Mouse (Mus musculus): ENCODE measurements around the gene Stpg2. TPM values are rescaled to one million over a fixed set of nuclear protein-coding genes. Genes with fewer than 3 reads are reported as not detected.
"Not testable (repeated sequence)": the region's sequence is repeated elsewhere in the genome, so short reads cannot be mapped to it uniquely, and the experiment has no call there.

Stpg2 gene
- polyA plus RNA-seq, 1 experiment from 2014 or later: not detected

DNA sequence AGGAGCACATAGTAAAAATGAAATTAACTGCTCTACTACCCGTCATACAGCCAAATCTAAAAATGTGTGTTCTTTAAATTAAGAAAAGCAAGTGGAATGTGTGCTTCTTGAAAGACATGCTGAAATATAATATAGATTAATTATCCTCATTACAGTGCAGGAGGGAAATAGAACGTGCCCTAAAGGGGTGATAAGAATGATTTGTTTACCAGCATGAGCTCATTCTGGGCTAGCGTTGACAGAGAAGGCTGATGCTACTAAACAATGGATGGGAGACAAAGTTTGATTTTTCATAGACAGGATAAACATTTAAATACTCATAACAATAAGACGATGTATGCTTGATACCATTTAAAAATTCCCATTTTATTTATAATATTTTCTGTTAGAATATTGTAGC is 446.0 kb downstream of the Stpg2 start:
- no peak for ATAC-seq (ENCODE audit: insufficient number of reproducible peaks, low FRiP score, low TSS enrichment, low read depth)
- WGBS: 75% methylated on average over 4 of the region's 4 CpGs
- H3K9me3 ChIP-seq (ENCODE audit: control insufficient read depth, low read length): no peaks in the 10 kb centered on the region

GRCm38 (mm10) chr3:139659416-139659815 is 453.9 kb downstream of the Stpg2 start:
- H3K27me3 ChIP-seq (ENCODE audit: control insufficient read depth, insufficient read depth, low read length): no peaks in the 10 kb centered on the region
- ATAC-seq (ENCODE audit: insufficient number of reproducible peaks, low FRiP score, low TSS enrichment, low read depth) (no peak), DNase-seq (ENCODE audit: low spot score) (no peak)
- H3K4me3 ChIP-seq (ENCODE audit: low read depth, low read length): no peak overlapping the region
- 70% methylated on average over 4 of the region's 4 CpGs for WGBS
- H3K9me3 ChIP-seq (ENCODE audit: control insufficient read depth, low read length): no peaks in the 10 kb centered on the region
- H3K27ac ChIP-seq (replicated peaks; ENCODE audit: low read depth, low read length): no peak overlapping the region
- H3K9ac ChIP-seq (ENCODE audit: low read length): no peak overlapping the region
- H3K4me1 ChIP-seq (ENCODE audit: control insufficient read depth, insufficient read depth, low read length): no peaks in the 10 kb centered on the region
- H3K36me3 ChIP-seq (ENCODE audit: control insufficient read depth, insufficient read depth, low read length): no peaks in the 10 kb centered on the region
- no peak overlapping the region for H3K4me2 ChIP-seq (ENCODE audit: low read depth, severe bottlenecking)

More for the DNA sequence above, 446.0 kb downstream of the Stpg2 start:
- no peak for DNase-seq (ENCODE audit: low spot score)
- Histone ChIP-seq H3K36me3 (ENCODE audit: control insufficient read depth, insufficient read depth, low read length) (no peaks in the 10 kb centered on the region), H3K4me1 (ENCODE audit: control insufficient read depth, insufficient read depth, low read length) (no peaks in the 10 kb centered on the region), H3K4me2 (ENCODE audit: low read depth, severe bottlenecking) (no peak overlapping the region), H3K27me3 (ENCODE audit: control insufficient read depth, insufficient read depth, low read length) (no peaks in the 10 kb centered on the region), H3K27ac (replicated peaks; ENCODE audit: low read depth, low read length) (no peak overlapping the region), H3K4me3 (ENCODE audit: low read depth, low read length) (no peak overlapping the region), H3K9ac (ENCODE audit: low read length) (no peak overlapping the region)

DNA sequence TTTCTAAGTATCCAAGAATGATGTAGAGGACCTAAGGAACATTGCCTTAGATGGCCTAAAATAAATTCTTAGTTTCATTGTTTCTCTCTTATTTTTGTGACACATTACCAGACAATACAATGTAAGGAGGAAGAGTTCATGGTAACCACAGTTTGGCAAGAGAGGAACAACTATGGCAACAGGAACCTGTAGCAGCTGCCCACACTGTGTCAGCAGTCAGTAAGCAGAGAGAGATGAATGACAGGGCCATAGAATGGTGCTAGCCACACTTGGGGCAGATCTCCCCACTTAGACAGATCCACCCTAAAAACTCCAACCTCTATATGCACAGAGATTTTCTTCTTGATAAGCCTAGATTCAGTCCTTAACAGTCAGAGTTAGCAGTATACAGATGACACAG is 456.7 kb downstream of the Stpg2 start:
- Histone ChIP-seq H3K4me2 (ENCODE audit: low read depth, severe bottlenecking) (no peak overlapping the region), H3K4me3 (ENCODE audit: low read depth, low read length) (no peak overlapping the region), H3K27me3 (ENCODE audit: control insufficient read depth, insufficient read depth, low read length) (no peaks in the 10 kb centered on the region), H3K36me3 (ENCODE audit: control insufficient read depth, insufficient read depth, low read length) (no peaks in the 10 kb centered on the region), H3K9me3 (ENCODE audit: control insufficient read depth, low read length) (no peaks in the 10 kb centered on the region), H3K4me1 (ENCODE audit: control insufficient read depth, insufficient read depth, low read length) (no peaks in the 10 kb centered on the region), H3K9ac (ENCODE audit: low read length) (no peak overlapping the region), H3K27ac (replicated peaks; ENCODE audit: low read depth, low read length) (no peak overlapping the region)
- ATAC-seq (ENCODE audit: insufficient number of reproducible peaks, low FRiP score, low TSS enrichment, low read depth) (no peak), DNase-seq (ENCODE audit: low spot score) (no peak)

- Histone ChIP-seq H3K27ac (replicated peaks; ENCODE audit: low read depth, low read length) (no peak overlapping the region), H3K36me3 (ENCODE audit: control insufficient read depth, insufficient read depth, low read length) (no peaks in the 10 kb centered on the region), H3K4me1 (ENCODE audit: control insufficient read depth, insufficient read depth, low read length) (no peaks in the 10 kb centered on the region), H3K9ac (ENCODE audit: low read length) (no peak overlapping the region), H3K4me3 (ENCODE audit: low read depth, low read length) (no peak overlapping the region), H3K27me3 (ENCODE audit: control insufficient read depth, insufficient read depth, low read length) (no peaks in the 10 kb centered on the region), H3K9me3 (ENCODE audit: control insufficient read depth, low read length) (no peaks in the 10 kb centered on the region), H3K4me2 (ENCODE audit: low read depth, severe bottlenecking) (no peak overlapping the region)
- DNase-seq (ENCODE audit: low spot score) (no peak), ATAC-seq (ENCODE audit: insufficient number of reproducible peaks, low FRiP score, low TSS enrichment, low read depth) (peak; percentile 23; the same call in 1 of the 2 replicates)
- 25% methylated on average over 5 of the region's 5 CpGs for WGBS
Observed at GRCm38 (mm10) chr3:139663712-139664245, 458.3 kb downstream of the Stpg2 start.

DNA sequence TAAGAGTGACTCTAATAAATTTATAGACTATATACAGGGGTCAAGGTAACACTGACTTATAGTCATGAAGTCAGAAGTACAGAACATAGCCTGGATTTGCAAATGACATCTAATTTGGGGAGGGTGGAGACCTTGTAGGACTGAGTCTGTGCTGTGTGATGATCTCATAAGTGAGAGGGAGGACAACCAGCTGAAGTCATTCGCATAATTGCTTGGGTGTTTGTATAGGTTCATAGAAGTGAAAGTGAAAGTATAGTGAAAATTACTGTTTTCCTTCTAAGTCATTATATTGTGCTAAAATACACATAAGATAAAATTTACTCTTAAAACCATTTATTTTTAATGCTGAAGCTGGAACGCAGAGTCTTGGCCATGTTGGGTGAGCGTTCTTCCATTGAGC is 459.6 kb downstream of the Stpg2 start:
- Histone ChIP-seq H3K27me3 (ENCODE audit: control insufficient read depth, insufficient read depth, low read length) (no peaks in the 10 kb centered on the region), H3K36me3 (ENCODE audit: control insufficient read depth, insufficient read depth, low read length) (no peaks in the 10 kb centered on the region), H3K4me1 (ENCODE audit: control insufficient read depth, insufficient read depth, low read length) (no peaks in the 10 kb centered on the region), H3K27ac (replicated peaks; ENCODE audit: low read depth, low read length) (no peak overlapping the region), H3K9me3 (ENCODE audit: control insufficient read depth, low read length) (no peaks in the 10 kb centered on the region), H3K4me3 (ENCODE audit: low read depth, low read length) (no peak overlapping the region), H3K4me2 (ENCODE audit: low read depth, severe bottlenecking) (no peak overlapping the region), H3K9ac (ENCODE audit: low read length) (no peak overlapping the region)
- ATAC-seq (ENCODE audit: insufficient number of reproducible peaks, low FRiP score, low TSS enrichment, low read depth): no peak
- 94% methylated on average over 3 of the region's 3 CpGs for WGBS
- DNase-seq (ENCODE audit: low spot score): no peak

GRCm38 (mm10) chr3:139676192-139676591 is 470.7 kb downstream of the Stpg2 start:
- DNase-seq (ENCODE audit: low spot score) (no peak), ATAC-seq (ENCODE audit: insufficient number of reproducible peaks, low FRiP score, low TSS enrichment, low read depth) (no peak)
- Histone ChIP-seq H3K9me3 (ENCODE audit: control insufficient read depth, low read length) (no peaks in the 10 kb centered on the region), H3K27me3 (ENCODE audit: control insufficient read depth, insufficient read depth, low read length) (no peaks in the 10 kb centered on the region), H3K36me3 (ENCODE audit: control insufficient read depth, insufficient read depth, low read length) (no peaks in the 10 kb centered on the region), H3K4me1 (ENCODE audit: control insufficient read depth, insufficient read depth, low read length) (no peaks in the 10 kb centered on the region), H3K4me2 (ENCODE audit: low read depth, severe bottlenecking) (no peak overlapping the region), H3K4me3 (ENCODE audit: low read depth, low read length) (no peak overlapping the region), H3K9ac (ENCODE audit: low read length) (no peak overlapping the region), H3K27ac (replicated peaks; ENCODE audit: low read depth, low read length) (no peak overlapping the region)
- WGBS: 69% methylated on average over 3 of the region's 3 CpGs

DNA sequence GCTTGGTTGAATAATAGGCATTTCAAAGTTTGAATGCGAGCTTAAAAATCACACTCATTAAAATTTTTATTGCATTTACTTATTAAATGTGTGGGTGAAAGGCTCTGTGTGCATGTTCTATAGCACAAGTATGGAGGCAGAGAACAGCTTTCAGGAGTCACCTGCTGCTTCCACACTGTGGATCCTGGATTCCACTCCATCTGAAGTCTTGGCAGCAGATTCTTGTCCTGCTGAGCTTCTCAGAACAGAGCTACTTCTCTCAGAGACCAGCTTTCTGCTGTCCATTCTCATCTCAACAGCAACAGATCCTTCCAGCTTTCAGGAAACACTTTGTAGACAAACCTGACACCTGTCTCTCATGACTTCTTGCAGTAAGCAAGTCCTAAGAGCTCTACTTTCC is 471.2 kb downstream of the Stpg2 start:
- H3K4me1 ChIP-seq (ENCODE audit: control insufficient read depth, insufficient read depth, low read length): no peaks in the 10 kb centered on the region
- 81% methylated on average over 1 of the region's 1 CpGs for WGBS
- no peak for ATAC-seq (ENCODE audit: insufficient number of reproducible peaks, low FRiP score, low TSS enrichment, low read depth)

GRCm38 (mm10) chr3:139704238-139704637 is 498.7 kb downstream of the Stpg2 start:
- 94% methylated on average over 3 of the region's 3 CpGs for WGBS

More for the DNA sequence above, 471.2 kb downstream of the Stpg2 start:
- no peaks in the 10 kb centered on the region for H3K9me3 ChIP-seq (ENCODE audit: control insufficient read depth, low read length)
- H3K9ac ChIP-seq (ENCODE audit: low read length): no peak overlapping the region
- no peaks in the 10 kb centered on the region for H3K36me3 ChIP-seq (ENCODE audit: control insufficient read depth, insufficient read depth, low read length)
- no peaks in the 10 kb centered on the region for H3K27me3 ChIP-seq (ENCODE audit: control insufficient read depth, insufficient read depth, low read length)
- H3K27ac ChIP-seq (replicated peaks; ENCODE audit: low read depth, low read length): no peak overlapping the region
- no peak overlapping the region for H3K4me3 ChIP-seq (ENCODE audit: low read depth, low read length)
- DNase-seq (ENCODE audit: low spot score): no peak
- H3K4me2 ChIP-seq (ENCODE audit: low read depth, severe bottlenecking): no peak overlapping the region

DNA sequence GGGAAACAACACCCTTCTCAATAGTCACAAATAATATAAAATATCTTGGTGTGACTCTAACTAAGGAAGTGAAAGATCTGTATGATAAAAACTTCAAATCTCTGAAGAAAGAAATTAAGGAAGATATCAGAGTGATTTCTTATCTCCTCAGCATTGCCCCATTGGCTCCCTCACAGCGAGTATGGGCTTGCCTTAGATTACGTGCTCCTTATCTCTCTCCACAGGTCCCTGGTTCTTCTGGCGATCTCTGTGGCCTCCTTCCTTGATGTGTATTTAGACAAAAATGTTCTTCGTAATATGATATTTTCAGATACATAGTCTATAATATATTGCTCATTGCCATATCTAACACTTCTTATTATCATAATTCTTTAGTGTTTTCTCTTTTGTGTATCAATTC is 501.9 kb downstream of the Stpg2 start:
- H3K9me3 ChIP-seq (ENCODE audit: control insufficient read depth, low read length); H3K27ac ChIP-seq (replicated peaks; ENCODE audit: low read depth, low read length); H3K4me1 ChIP-seq (ENCODE audit: control insufficient read depth, insufficient read depth, low read length); H3K4me2 ChIP-seq (ENCODE audit: low read depth, severe bottlenecking); H3K36me3 ChIP-seq (ENCODE audit: control insufficient read depth, insufficient read depth, low read length); H3K9ac ChIP-seq (ENCODE audit: low read length); DNase-seq (ENCODE audit: low spot score); H3K4me3 ChIP-seq (ENCODE audit: low read depth, low read length); ATAC-seq (ENCODE audit: insufficient number of reproducible peaks, low FRiP score, low TSS enrichment, low read depth); H3K27me3 ChIP-seq (ENCODE audit: control insufficient read depth, insufficient read depth, low read length): not testable (repeated sequence)
- 93% methylated on average over 4 of the region's 4 CpGs for WGBS

More at GRCm38 (mm10) chr3:139704238-139704637, 498.7 kb downstream of the Stpg2 start:
- not testable (repeated sequence) for H3K9ac ChIP-seq (ENCODE audit: low read length); DNase-seq (ENCODE audit: low spot score); H3K9me3 ChIP-seq (ENCODE audit: control insufficient read depth, low read length); H3K4me3 ChIP-seq (ENCODE audit: low read depth, low read length); H3K4me2 ChIP-seq (ENCODE audit: low read depth, severe bottlenecking); H3K27ac ChIP-seq (replicated peaks; ENCODE audit: low read depth, low read length); H3K36me3 ChIP-seq (ENCODE audit: control insufficient read depth, insufficient read depth, low read length); ATAC-seq (ENCODE audit: insufficient number of reproducible peaks, low FRiP score, low TSS enrichment, low read depth); H3K4me1 ChIP-seq (ENCODE audit: control insufficient read depth, insufficient read depth, low read length); H3K27me3 ChIP-seq (ENCODE audit: control insufficient read depth, insufficient read depth, low read length)
